Mouse (Mus musculus) thymus, adult 2 months (tissue): ENCODE measurements at regions not wholly inside any gene's neighbourhood (a gene's known extent, or its start where the extent isn't known, plus 50 kb on each side); places are given as distances from the start of the nearest gene placed in this dataset.

ENCODE experiments used
- CTCF ChIP-seq: fragments of 200-500 bp; IDR thresholded peaks from 2 replicates; pipeline ENCODE4 v1.5.1; 2012; ENCODE audit warnings: mild to moderate bottlenecking, control low read depth, low read length, moderate library complexity, borderline replicate concordance; ENCODE audit not compliant: control insufficient read depth, poor library complexity, insufficient read depth; ENCODE audit errors: extremely low read depth
- POLR2A ChIP-seq: fragments of 200-500 bp; IDR thresholded peaks from 2 replicates; pipeline ENCODE4 v1.6.1; 2012; ENCODE audit warnings: mild to moderate bottlenecking, low read length, control low read depth, moderate library complexity; ENCODE audit not compliant: control insufficient read depth, poor library complexity, insufficient read depth; ENCODE audit errors: extremely low read depth

DNA sequence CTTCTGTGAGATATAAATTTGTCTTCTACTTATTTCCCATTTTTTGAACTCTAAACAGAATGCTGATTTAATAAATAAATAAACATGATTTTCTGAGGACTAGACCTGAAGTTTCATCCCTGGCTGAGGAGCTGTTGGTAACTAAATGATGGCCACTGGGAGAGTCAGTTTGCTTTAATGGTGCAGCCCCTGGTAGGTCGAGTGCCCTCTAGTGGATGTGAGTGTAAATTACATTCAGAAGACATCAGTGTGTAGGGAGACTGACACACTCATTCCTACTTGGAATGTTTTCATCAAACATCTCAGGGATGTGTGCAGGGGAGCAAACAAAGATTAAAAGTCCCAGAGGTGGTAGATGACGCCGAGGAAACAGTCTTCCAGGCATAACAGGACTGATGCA lies 281.2 kb upstream of the Rasgrp1 start:
- no peak for TF ChIP-seq POLR2A
- no peak for TF ChIP-seq CTCF
